Mouse (Mus musculus) liver, embryonic 15.5 days (tissue): ENCODE data around the gene Chrnb2. TPM values are rescaled to one million over a fixed set of nuclear protein-coding genes. Genes with fewer than 3 reads are reported as not detected.
"Not testable (repeated sequence)": the region's sequence is repeated elsewhere in the genome, so short reads cannot be mapped to it uniquely, and the experiment has no call there.

Source experiments
- ATAC-seq: fragments of 200-750 bp; cut with Nextera tagmentation; 2 replicates; pipeline ENCODE4 v1.8.0; 2017; ENCODE audit warnings: moderate number of reproducible peaks, mild to moderate bottlenecking, moderate library complexity; ENCODE audit not compliant: insufficient read depth
- H3K27ac ChIP-seq: fragments of 300-500 bp; sonication (generic); replicated peaks from 2 replicates; pipeline ENCODE4 v1.5.1; 2015; ENCODE audit warnings: mild to moderate bottlenecking, inconsistent platforms
- H3K27me3 ChIP-seq: fragments of 300-500 bp; sonication (generic); 2 replicates; pipeline ENCODE4 v1.6.1; 2015; ENCODE audit warnings: mild to moderate bottlenecking, inconsistent platforms
- H3K36me3 ChIP-seq: fragments of 300-500 bp; sonication (generic); replicated peaks from 2 replicates; pipeline ENCODE4 v1.6.1; 2015; ENCODE audit warnings: moderate library complexity, mild to moderate bottlenecking, inconsistent platforms
- H3K4me1 ChIP-seq: fragments of 300-500 bp; sonication (generic); replicated peaks from 2 replicates; pipeline ENCODE4 v1.6.1; 2015; ENCODE audit warnings: inconsistent platforms
- H3K4me2 ChIP-seq: fragments of 300-500 bp; sonication (generic); 2 replicates; pipeline ENCODE4 v1.6.1; 2015; ENCODE audit warnings: moderate library complexity, mild to moderate bottlenecking, inconsistent platforms
- H3K4me3 ChIP-seq: fragments of 300-500 bp; sonication (generic); replicated peaks from 2 replicates; pipeline ENCODE4 v1.5.1; 2015; ENCODE audit warnings: mild to moderate bottlenecking, inconsistent platforms
- H3K9ac ChIP-seq: fragments of 300-500 bp; sonication (generic); 2 replicates; pipeline ENCODE4 v1.6.1; 2015; ENCODE audit warnings: moderate library complexity, mild to moderate bottlenecking, inconsistent platforms
- H3K9me3 ChIP-seq: fragments of 300-500 bp; sonication (generic); replicated peaks from 2 replicates; pipeline ENCODE4 v1.6.1; 2016; ENCODE audit warnings: inconsistent platforms
- WGBS: fragments of 180-500 bp; shearing (Covaris S2); methylation state at CpG from one replicate; pipeline ENCODE4 v1.1.7; 2015; ENCODE audit warnings: mixed read lengths; ENCODE audit not compliant: insufficient replicate concordance; 5-methylcytosine and 5-hydroxymethylcytosine counted together
- polyA plus RNA-seq: library from polyadenylated mRNA; unstranded; fragments of >200 nt; fragmentation: Nextera tagmentation; extraction: Ambion mirVana; gene quantifications from 2 replicates; pipeline ENCODE4 v1.2.1, GENCODE M21; 2015

Chrnb2 gene
- polyA plus RNA-seq, 1 experiment from 2014 or later = 0.16 TPM

GRCm38 (mm10) chr3:89800774-89801506, 36.5 kb upstream of the Chrnb2 start:
- H3K36me3 ChIP-seq = no peaks in the 10 kb centered on the region
- no peak for ATAC-seq
- H3K27ac ChIP-seq = no peak overlapping the region
- 60% methylated on average over 5 of the region's 5 CpGs for WGBS
- 0 out of 2 replicates have a peak, but pooled peaks cover 6% of the 10 kb centered on the region for H3K4me1 ChIP-seq
- peaks cover 3% of the 10 kb centered on the region; the same call in 1 of the 2 replicates for H3K27me3 ChIP-seq
- H3K9me3 ChIP-seq = no peaks in the 10 kb centered on the region
- H3K4me3 ChIP-seq = no peak overlapping the region
- no peak overlapping the region for H3K4me2 ChIP-seq
- no peak overlapping the region for H3K9ac ChIP-seq

- not testable (repeated sequence) for H3K36me3 ChIP-seq, H3K9me3 ChIP-seq, ATAC-seq, H3K4me1 ChIP-seq, H3K4me3 ChIP-seq, H3K4me2 ChIP-seq, H3K27me3 ChIP-seq, H3K27ac ChIP-seq, H3K9ac ChIP-seq
- WGBS = 52% methylated on average over 3 of the region's 3 CpGs
These were observed 35.6 kb upstream of the Chrnb2 start for GRCm38 (mm10) chr3:89800078-89800477.

GRCm38 (mm10) chr3:89799476-89799875, 35.0 kb upstream of the Chrnb2 start:
- Histone ChIP-seq H3K27me3 (peaks cover 10% of the 10 kb centered on the region; the same call in 1 of the 2 replicates), H3K36me3 (no peaks in the 10 kb centered on the region), H3K27ac (no peak overlapping the region), H3K4me3 (no peak overlapping the region), H3K4me1 (0 out of 2 replicates have a peak, but pooled peaks cover 6% of the 10 kb centered on the region), H3K9ac (no peak overlapping the region), H3K9me3 (no peaks in the 10 kb centered on the region), H3K4me2 (no peak overlapping the region)
- no peak for ATAC-seq
- WGBS = 29% methylated on average over 13 of the region's 13 CpGs

DNA sequence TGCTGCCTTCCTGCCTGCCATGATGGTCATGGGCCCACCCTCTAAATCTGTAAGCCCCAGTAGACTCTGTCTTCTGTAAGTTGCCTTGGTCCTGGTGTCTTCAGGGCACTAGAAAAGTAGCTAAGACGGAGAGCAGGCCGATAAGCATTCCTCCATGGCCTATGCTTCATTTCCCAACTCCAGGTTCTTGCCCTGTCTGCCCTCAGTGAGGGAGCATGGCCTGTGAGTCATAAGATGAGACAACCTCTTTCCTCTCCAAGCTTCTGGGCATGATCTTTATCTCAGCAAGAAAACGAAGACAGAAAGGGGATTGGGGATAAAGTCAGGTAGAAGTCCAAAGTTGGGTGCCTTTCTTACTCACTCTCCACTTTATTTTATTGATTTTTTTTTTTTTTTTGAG, 34.1 kb upstream of the Chrnb2 start:
- H3K4me2 ChIP-seq = no peak overlapping the region
- H3K9ac ChIP-seq = no peak overlapping the region
- H3K4me3 ChIP-seq = no peak overlapping the region
- no peak overlapping the region for H3K27ac ChIP-seq
- ATAC-seq = no peak
- peaks cover 10% of the 10 kb centered on the region; the same call in 1 of the 2 replicates for H3K27me3 ChIP-seq
- H3K4me1 ChIP-seq = 0 out of 2 replicates have a peak, but pooled peaks cover 6% of the 10 kb centered on the region
- 60% methylated on average over 3 of the region's 3 CpGs for WGBS
- no peaks in the 10 kb centered on the region for H3K36me3 ChIP-seq
- no peaks in the 10 kb centered on the region for H3K9me3 ChIP-seq

GRCm38 (mm10) chr3:89796358-89796757, 31.9 kb upstream of the Chrnb2 start:
- no peak overlapping the region for H3K9ac ChIP-seq
- H3K9me3 ChIP-seq = no peaks in the 10 kb centered on the region
- 0 out of 2 replicates have a peak, but pooled peaks cover 3% of the 10 kb centered on the region for H3K4me1 ChIP-seq
- WGBS = 18% methylated on average over 4 of the region's 4 CpGs
- no peaks in the 10 kb centered on the region for H3K36me3 ChIP-seq
- no peak overlapping the region for H3K27ac ChIP-seq
- H3K4me2 ChIP-seq = no peak overlapping the region
- no peak overlapping the region for H3K4me3 ChIP-seq
- H3K27me3 ChIP-seq = peaks cover 10% of the 10 kb centered on the region; the same call in 1 of the 2 replicates
- no peak for ATAC-seq

GRCm38 (mm10) chr3:89795746-89796145, 31.3 kb upstream of the Chrnb2 start:
- Histone ChIP-seq H3K4me1 (0 out of 2 replicates have a peak, but pooled peaks cover under 1% of the 10 kb centered on the region), H3K36me3 (no peaks in the 10 kb centered on the region), H3K4me2 (no peak overlapping the region), H3K9me3 (no peaks in the 10 kb centered on the region), H3K27me3 (peaks cover 10% of the 10 kb centered on the region; the same call in 1 of the 2 replicates), H3K4me3 (no peak overlapping the region), H3K27ac (no peak overlapping the region), H3K9ac (no peak overlapping the region)
- WGBS = 64% methylated on average over 5 of the region's 5 CpGs
- ATAC-seq = no peak

DNA sequence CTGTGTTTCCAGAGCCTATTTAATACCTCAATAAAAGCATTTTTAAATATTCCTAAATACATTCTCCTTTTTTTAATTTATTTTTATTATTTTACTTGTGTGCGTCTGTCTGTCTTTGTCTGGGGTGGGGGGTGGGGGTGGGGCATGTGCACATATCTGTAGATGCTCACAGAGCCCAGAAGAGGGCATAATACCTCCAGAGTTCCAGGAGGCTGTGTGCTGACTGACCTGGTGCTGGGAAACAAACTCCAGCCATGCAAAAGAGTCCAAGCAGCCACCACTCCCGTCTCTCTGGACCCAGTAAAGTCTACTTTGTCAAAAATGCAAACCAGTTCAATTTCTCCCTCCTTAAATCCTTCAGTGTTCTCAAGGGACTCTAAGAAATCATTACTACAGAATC, 30.2 kb upstream of the Chrnb2 start:
- Histone ChIP-seq H3K27ac (no peak overlapping the region), H3K9me3 (no peaks in the 10 kb centered on the region), H3K4me1 (no peaks in the 10 kb centered on the region), H3K4me2 (no peak overlapping the region), H3K4me3 (no peak overlapping the region), H3K36me3 (no peaks in the 10 kb centered on the region), H3K9ac (no peak overlapping the region), H3K27me3 (peaks cover 9% of the 10 kb centered on the region; the same call in 1 of the 2 replicates)
- WGBS = 31% methylated on average over 2 of the region's 2 CpGs
- no peak for ATAC-seq

DNA sequence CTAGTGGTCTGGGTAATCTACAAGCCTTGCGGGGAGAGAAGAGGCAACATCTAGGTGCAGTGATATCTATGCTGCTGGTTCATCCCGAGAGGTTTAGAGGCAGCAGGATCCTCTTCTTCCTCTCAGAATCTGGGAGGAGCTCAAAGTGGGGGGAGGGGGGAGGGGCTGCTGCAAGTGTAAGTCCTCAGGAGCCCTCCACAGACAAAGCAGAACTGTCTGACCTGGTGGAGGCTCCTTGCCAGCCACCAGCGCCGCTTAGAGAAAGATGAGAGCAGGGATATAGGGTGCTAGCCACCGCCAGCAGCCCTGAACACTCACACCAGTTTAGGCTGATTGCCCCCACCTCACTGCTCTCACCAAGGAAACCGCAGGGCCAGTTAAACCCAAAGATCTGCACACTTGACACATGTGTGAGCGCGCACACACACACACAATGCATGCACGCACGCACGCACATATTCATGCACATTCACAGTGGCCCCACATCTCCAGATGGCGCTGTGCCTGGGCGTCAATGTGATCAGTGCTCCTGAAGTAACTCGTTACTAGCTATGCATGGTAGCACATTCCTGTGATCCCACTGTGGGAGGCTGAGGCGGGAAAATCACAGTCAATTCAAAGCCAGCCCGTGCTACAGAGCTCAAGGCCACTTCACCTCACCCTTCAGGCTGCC, 24.4 kb upstream of the Chrnb2 start:
- ATAC-seq = no peak
- 66% methylated on average over 16 of the region's 16 CpGs for WGBS
- H3K27me3 ChIP-seq = peaks cover 11% of the 10 kb centered on the region; the same call in 1 of the 2 replicates

GRCm38 (mm10) chr3:89786275-89786674, 21.8 kb upstream of the Chrnb2 start:
- Histone ChIP-seq H3K36me3 (peaks cover 23% of the 10 kb centered on the region), H3K4me2 (no peak overlapping the region), H3K4me1 (no peaks in the 10 kb centered on the region), H3K9me3 (no peaks in the 10 kb centered on the region), H3K27ac (no peak overlapping the region), H3K9ac (no peak overlapping the region), H3K4me3 (no peak overlapping the region), H3K27me3 (peaks cover 11% of the 10 kb centered on the region; the same call in 1 of the 2 replicates)
- 76% methylated on average over 6 of the region's 6 CpGs for WGBS
- no peak for ATAC-seq

More for the DNA sequence above, 24.4 kb upstream of the Chrnb2 start:
- Histone ChIP-seq H3K4me1 (no peaks in the 10 kb centered on the region), H3K9ac (no peak overlapping the region), H3K36me3 (no peaks in the 10 kb centered on the region), H3K4me3 (no peak overlapping the region), H3K4me2 (no peak overlapping the region), H3K9me3 (no peaks in the 10 kb centered on the region), H3K27ac (no peak overlapping the region)

DNA sequence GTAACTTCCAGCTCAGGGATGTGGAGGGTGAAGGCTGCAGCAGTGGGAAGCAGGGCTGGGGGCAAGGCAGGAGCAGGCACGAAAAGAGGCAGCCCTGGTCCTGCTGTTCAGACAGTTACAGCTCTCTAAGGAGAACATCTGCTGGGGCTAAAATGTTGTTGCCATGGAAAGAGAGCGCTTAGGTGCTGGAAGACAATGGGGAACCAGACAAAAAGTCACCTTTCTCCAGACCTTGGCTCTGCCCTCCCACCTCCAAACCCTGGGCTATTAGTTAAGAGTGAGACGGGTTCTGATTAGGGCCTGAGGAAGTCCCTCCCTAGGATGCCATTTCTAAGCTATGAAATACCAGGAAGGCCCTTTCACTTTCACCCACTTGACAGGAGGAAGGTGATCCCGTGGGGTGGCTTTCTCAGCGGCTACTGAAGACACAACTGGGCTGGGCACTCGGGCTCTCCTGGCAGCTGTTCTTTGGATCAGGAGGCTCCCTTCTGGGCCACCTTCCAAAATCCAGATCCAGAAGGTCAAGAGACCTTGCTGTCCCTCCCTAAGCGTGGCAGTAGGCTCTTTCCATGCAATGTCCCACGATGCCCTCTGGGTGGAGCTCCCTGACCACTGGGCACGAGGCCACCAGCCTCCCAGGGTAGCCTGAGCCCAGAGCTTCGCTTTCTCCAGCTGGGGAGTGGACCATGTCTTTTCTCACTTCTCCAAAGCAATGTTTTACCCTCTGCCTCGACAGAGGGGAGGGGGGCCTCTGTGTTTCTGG, 20.7 kb upstream of the Chrnb2 start:
- no peaks in the 10 kb centered on the region for H3K9me3 ChIP-seq
- no peak overlapping the region for H3K27ac ChIP-seq
- ATAC-seq = peak; percentile 58; the same call in 1 of the 2 replicates
- H3K4me1 ChIP-seq = no peaks in the 10 kb centered on the region
- H3K9ac ChIP-seq = no peak overlapping the region
- 20% methylated on average over 11 of the region's 11 CpGs for WGBS
- no peak overlapping the region for H3K4me3 ChIP-seq
- H3K36me3 ChIP-seq = peaks cover 34% of the 10 kb centered on the region
- H3K4me2 ChIP-seq = peak overlapping the region; percentile 41
- H3K27me3 ChIP-seq = peaks cover 11% of the 10 kb centered on the region; the same call in 1 of the 2 replicates

DNA sequence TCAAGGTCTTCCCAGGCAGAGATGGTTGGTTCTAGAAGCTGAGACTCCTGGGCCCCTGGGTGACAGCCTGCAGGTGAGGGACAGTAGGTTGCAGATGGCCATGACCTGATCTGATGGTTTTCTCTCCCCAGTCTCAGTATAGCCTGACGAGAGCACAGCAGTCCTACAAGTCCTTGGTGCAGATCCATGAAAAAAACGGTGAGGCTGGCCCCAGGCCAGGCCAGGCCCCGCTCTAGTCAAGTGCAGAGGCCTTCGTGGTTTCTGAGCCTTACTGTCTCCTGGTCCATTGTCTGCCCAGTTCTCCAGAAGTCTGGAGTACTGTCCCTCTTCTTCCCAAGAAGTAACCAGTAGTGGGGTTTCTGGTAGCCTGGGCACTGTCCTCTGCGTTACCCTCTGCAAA, 17.2 kb upstream of the Chrnb2 start:
- Histone ChIP-seq H3K9me3 (no peaks in the 10 kb centered on the region), H3K4me2 (no peak overlapping the region), H3K36me3 (peaks cover 67% of the 10 kb centered on the region), H3K4me1 (no peaks in the 10 kb centered on the region), H3K4me3 (no peak overlapping the region), H3K9ac (no peak overlapping the region), H3K27me3 (no peaks in the 10 kb centered on the region), H3K27ac (no peak overlapping the region)
- no peak for ATAC-seq
- 76% methylated on average over 5 of the region's 5 CpGs for WGBS
